Mouse (Mus musculus) kidney, adult 9 months (tissue): ENCODE measurements at regions not wholly inside any gene's neighbourhood (a gene's known extent, or its start where the extent isn't known, plus 50 kb on each side); places are given as distances from the start of the nearest gene placed in this dataset.
A peak's percentile ranks its signal among the peaks of the same experiment; 100 is the strongest.

Source experiments
- DNase-seq: peaks from one replicate; pipeline ENCODE4 v3.0.0; 2022

DNA sequence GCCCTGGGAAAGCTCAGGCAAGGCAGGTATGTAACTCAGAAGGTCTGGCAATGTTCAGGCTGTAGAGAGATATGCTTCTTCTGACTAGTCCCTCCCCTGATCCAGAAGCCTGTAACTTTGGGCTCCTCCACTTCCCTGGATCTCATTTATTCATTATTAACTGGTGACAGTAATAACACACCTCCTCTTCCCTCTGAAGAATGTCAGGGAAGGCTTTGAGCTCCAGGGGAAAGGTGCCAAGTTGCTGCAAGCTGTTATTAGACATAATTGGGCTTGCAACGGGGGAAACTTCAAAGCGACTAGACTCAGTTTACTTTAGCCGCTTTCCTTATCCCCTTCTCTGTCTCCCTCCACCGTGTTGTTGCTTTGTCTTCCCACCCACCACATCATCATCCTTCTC lies 75.6 kb upstream of the Tmprss2 start:
- no peak for DNase-seq

DNA sequence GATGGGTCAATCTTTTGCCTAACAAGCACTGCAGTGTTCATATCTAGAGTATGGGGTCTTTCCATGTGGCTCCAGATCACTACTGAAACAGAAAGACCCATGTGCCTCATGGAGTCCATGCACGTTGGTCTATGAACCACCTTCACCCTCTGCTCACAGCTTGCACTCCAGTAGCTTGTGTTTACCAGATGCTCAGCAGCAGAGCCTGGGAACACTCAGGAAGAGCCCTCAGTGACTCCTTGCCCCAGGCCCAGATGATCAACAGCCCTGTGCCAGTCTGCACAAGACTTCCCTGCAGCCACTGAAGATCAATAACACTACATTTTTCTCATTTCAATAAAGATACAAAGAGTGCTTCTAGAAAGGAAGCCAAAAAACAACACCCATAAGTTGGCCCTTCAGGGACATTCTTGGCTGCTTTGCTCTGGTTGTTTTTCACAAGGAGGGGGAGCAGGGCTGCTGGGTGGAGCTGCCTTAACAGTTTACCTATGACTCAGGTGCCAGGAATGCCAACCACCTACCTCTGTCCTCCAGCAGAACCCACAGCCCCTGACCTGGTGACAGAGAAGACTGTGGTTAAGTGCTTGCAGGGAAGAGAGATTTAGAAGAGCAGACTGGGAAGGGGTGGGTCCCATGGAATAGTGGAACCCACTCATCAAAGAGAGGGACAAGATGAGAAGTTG lies 74.7 kb upstream of the Tmprss2 start:
- DNase-seq = peak; percentile 49

DNA sequence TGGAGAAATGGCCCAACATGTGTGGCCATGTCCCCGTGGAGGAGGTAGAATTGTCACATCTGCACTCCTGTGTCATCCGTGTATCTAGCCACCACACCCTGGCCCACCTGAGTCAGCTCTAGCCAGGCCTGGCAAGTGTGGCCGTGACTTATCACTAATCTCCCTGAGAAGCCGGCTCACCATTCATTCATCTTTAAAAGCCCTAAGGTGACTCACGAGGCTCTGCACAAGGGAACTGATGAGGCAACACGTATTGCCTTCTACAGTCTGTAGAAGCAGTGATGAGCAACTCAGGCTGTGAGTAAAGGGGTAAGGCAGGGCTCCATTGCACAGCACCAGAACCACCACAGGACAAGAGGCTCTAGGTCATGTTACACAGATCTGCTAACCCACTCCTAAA lies 70.2 kb upstream of the Tmprss2 start:
- DNase-seq = no peak

DNA sequence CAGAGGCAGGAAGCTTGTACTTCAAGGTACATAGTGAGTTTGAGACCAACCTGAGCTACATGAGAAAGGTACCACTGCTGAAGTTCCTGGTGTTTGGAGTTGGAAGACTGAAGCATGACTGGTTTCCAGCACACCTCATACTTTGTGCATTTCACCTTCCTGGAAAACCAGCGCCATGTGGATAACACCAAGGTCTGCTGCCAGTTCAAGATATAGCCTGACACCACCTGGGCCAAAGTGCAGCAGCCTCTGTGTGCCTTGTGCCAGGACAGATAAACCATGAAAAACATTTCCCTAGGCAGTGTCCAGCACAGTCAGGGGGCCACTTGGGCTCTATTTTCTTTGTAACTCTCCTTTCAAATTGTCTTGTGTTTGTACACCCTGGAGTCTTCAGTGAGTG lies 68.8 kb upstream of the Tmprss2 start:
- DNase-seq = no peak

DNA sequence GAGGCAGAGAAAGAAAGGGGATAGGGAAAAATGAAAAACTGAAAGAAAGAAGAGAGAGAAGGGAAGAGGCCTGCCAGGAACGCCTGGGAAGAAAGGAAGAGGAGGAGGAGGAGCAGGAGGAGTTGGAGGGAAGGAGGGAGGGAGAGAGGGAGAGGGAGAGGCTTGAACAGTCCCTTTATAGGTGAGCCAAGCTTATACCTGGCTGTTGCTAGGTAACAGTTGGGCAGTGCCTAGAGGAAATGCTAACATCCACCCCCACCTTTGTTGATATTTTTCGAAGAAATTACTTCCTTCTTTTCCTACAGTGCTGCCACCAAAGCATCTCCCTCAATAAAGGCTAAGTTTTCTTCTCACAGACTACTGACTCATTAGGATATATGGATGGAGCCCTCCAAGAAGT lies 68.3 kb upstream of the Tmprss2 start:
- DNase-seq = no peak

DNA sequence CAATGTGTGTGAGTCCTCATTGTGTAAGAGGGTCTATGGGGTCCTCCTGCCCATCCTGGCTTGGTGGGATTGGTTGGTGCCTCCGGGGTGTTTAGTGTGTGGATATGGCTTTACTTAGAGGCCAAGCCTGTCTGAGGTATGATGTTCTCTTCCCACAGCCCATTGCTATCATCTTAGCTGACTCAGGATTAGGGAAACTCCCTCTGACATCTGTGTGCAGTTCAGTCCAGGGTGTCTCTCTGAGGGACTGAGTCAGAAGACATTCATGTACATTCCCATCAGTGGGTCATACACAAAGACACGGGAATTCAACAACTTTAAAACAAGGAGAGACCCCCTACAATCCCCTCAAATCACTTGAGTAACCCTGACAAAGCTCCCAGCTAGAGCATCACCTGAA lies 66.6 kb upstream of the Tmprss2 start:
- no peak for DNase-seq

- no peak for DNase-seq
Measured at GRCm38 (mm10) chr16:97673576-97673975, 62.6 kb upstream of the Tmprss2 start.

DNA sequence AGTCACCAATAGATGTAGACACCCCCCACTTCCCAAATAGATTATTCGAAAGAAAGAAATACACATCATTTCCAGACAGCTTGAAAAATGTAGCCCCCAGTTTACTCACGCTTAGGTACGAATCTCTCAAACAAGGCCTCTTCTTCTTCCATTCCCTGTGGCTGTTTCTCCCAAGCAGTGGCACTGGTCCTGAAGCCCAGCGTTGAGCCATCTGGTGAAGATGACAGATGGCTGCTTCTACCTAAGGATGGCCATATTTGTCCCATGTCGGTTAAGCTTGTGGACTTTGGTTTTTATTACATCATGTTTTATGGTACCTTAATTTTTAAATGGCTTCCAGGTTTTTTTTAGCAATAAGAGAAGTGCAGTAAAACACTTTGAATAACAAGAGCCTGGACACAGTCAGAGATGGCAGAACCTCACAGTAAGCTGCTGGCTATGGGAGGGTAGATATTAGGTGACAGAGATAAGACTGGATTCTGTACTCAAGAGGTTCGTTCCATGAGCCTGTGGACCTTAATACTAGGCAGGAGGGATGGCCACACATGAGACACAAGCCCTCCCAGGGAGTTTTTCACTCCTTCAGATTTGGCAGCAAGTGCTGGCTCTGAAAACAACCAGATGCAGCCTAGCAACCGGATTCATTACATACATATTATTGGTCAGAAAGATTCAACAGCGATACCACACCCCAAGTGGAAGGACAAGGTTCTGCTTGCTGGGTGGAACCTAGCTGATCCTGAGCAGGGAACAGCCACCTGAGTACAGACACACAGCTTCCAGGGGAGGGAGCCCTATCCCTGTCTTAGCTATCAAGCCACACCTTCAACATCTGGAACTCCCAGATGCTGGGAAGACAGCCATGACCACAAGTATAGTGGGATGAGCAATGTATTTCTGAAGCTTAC lies 59.4 kb upstream of the Tmprss2 start:
- DNase-seq = peak; percentile 62

GRCm38 (mm10) chr16:97667536-97667935 lies 56.5 kb upstream of the Tmprss2 start:
- DNase-seq = peak; percentile 25

DNA sequence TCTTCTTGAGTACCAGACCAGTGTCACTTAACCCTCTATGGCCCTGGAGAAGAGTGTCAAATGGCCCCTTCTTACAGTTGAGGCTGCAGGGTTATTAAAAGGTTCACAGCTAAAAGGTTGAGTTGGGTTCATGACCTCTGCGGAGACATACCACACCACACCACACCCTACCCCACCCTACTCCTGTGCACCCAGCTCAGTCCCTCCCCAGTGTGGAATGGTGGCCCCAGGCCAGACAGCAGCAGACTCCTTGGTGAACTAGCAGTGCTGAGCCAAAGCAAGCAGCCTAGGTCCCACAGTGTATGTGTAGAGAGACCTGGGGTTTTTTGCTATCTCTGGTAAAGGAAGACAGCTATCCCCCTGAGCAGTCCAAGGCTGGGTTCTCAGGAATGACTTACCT lies 54.5 kb upstream of the Tmprss2 start:
- no peak for DNase-seq
